Mouse (Mus musculus): ENCODE results near the gene Pla2g4d.
"Not testable (repeated sequence)": the region's sequence is repeated elsewhere in the genome, so short reads cannot be mapped to it uniquely, and the experiment has no call there.

The Pla2g4d gene

DNA sequence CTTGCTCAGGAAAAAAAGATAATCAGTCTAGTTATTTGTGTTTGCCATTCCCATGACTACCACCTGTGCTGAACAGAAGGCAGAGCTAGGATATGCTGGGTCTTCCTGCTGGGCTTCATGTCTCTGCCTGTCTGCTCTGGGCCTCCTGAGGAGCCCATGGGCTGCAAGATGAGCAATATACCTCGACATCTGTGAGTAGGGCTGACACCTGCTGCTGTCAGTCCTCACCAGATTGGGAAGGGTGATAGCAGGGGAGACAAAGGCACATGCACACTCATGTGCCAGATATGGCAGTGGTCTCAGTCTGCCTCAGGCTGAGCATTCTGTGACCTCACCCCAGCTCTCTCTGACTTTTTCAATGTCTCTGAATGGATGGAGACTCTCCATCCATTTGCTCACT lies 26.1 kb downstream of the Pla2g4d start:
- DNase-seq (ENCODE audit: low read depth in 2 of 2, low spot score in 2 of 2) = no peak

DNA sequence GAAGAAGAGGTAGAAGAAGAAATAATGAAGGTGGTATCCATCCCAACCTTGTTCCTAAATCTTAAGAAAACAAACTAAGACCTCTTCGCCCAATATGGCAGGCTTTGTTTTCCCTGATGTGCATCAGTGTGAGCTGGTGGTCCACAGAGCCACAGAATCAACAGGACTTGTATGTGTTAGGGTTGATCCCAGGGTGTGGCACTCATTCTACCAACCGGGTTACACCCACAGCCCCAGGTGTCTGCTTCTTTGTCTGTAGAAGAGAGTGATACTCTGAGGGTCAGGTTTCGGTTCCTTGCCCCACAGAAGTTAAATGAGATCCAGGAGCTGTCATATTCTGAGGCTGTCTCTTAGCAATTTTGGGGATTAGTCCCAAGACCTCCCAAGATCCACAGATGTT lies 27.7 kb downstream of the Pla2g4d start:
- no peak for DNase-seq (ENCODE audit: low read depth in 2 of 2, low spot score in 2 of 2)

DNA sequence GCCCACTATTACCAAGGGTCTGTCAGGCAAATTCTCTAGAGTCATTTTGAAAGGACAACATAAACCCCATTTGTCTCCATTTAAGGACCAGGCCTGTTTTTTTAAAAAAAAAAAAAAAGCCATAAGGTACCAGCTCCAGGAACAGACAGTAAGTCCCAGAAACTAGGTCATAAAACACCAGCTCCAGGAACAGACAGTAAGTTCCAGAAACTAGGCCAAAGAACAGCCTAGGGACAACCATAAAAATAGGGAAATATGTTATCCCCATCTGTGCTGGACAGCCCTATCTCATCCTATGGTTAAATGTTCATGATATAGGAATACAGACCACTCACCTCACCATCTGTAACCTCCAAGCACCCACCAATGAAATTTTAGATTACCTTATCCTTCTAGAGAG lies 32.7 kb downstream of the Pla2g4d start:
- DNase-seq (ENCODE audit: low read depth in 2 of 2, low spot score in 2 of 2) = no peak

DNA sequence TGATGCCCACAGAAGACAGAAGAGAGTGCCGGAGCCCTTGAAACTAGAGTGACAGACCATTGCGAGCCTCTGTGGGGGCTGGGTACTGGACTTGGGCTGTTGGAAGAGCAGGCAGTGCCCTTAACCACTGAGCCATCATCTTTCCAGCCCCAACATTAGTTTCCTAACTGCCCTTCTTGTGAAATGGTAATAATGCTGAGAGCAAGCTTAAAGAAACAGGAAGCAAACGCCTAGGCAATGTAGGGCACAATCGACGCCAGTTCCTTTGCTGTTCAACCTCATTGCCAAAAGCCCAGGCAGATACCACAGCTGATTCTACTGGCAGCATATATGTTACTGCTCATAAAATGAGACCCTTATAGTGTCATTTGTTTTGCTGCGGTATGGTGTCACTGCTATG lies 36.4 kb downstream of the Pla2g4d start:
- no peak for DNase-seq (ENCODE audit: low read depth in 2 of 2, low spot score in 2 of 2)

DNA sequence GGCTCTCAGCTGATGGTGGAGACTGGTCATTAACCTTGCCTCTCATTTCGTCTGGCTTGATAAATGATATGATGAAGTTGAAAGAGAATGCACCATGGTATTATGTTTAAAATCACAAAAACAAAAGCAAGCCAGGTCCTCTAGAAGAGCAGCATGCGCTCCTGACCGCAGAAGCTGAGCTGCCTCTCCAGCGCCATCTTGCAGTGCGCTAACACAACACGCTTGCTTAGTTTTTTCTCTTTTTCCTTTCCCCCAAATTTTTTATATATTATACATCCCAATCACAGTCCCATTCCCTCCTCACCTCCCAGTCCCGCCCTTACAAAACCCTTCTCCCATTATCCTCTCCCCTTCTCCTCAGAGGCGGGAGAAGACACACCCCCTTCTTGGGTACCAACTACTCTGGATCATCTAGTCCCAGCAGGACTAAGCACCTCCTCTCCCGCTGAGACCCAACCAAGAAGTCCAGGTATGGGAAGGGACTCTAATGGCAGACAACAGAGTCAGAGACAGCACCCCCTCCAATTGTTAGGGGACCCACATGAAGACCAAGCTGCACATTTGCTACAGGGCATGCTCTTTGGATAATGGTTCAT lies 43.5 kb downstream of the Pla2g4d start:
- DNase-seq (ENCODE audit: low read depth in 2 of 2, low spot score in 2 of 2) = no peak

DNA sequence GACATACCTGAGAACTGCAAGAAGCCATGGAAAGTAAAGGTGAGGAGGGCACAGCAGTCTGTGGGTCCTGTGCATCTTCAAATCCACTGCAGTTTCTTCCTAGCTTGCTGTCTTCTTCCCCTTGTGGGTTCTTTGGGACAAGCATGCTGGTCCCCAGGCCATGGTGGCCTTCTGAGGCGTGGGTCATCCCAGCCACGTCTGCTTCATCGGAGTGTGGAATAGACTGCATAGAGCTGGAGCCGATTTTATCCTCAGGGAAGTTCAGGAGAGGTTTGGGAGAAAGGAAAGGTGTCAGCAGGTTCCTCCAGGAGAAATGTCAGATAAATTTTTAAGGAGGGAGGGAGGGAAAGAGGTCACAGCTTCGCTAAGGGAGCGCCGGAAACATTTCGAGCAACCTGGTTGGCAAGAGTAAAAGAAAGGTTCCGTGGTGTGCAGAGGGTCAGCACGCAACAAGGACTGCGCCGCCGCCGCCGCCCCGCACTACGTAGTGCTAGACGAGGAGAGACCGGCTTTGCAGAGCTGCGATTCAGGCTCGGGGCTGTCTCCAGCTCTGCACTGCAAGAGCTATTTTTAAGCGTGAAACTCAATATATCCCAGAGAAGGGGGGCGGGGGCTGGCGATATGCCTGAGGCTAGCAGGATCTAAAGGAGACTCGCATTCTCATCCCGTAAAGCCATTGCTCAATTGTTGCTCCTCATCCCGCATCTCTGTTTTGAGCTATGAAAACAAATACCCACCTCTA lies 44.1 kb downstream of the Pla2g4d start, which contains the start of gene Pla2g4e:
TSS of gene Pla2g4e (minus strand) at position 657 of the 742 bp plus-strand sequence.
- DNase-seq (ENCODE audit: low read depth in 2 of 2, low spot score in 2 of 2) = no peak

DNA sequence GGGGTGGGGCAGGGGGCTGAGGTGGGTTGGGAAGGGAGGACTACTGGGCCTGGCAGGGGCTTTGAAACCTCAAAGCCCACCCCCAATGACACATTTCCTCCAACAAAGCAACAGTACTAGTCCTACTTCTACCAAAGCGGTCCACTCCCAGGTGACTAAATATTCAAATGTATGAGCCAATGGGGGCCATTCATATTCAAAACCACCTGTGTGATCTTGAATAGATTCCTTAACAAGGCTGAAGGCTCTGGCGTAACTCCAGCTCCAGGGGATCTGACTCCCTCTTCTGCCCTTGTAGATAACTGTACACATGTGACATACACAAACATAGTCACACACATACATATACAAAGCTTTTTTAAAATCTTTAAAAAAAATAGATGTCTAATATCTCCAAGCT lies 45.0 kb downstream of the Pla2g4d start:
- no peak for DNase-seq (ENCODE audit: low read depth in 2 of 2, low spot score in 2 of 2)

DNA sequence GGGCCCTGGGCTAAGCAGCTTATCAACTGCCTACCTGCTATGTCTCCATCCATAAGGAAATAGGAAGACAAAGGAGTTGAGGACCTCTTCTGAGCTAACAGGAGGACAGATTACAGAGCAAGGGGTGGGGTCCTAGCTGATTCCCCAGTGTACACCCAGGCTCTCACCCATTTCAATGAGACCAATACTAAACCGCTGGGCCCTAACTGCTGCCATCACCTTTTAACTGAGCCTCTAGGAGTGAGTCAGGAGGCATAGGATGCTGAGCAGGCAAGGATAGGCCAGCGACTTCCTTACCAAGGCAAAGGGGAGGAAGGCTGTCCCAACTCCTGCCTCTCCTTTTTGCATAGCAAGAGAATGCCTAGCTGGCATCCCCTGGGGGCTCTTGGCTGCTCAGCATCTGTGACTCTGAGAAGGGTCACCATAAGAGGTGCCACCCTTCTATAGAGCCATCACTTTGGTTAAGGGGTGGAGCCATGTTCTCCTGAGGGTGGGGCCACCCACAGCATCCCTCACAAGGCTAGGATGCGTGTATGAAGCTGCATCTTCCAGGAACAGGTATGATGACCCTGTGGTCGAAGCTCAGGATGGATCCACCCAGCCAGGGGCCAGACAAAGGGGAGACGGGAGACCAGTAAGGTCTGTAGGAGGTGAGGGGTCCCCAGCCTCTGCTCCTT lies 46.1 kb downstream of the Pla2g4d start:
- no peak for DNase-seq (ENCODE audit: low read depth in 2 of 2, low spot score in 2 of 2)

DNA sequence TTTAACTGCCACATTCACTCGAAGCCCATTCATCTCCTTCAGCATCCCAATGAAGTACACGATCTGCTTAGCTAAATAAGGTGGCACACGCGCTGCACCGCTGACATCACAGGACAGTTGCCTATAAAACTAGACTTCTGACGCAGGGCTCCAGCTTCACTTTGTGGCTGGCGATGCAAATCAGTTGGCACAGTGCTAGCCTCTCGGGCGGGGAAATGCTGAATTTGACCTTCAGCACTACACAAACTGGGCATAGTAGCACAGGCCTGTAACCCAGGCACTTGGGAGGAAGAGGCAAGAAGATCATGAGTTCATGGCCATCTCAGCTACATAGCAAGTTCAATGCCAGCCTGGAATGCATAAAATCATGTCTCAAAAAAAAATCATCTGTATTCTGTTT lies 50.3 kb downstream of the Pla2g4d start:
- DNase-seq (ENCODE audit: low read depth in 2 of 2, low spot score in 2 of 2) = not testable (repeated sequence)

DNA sequence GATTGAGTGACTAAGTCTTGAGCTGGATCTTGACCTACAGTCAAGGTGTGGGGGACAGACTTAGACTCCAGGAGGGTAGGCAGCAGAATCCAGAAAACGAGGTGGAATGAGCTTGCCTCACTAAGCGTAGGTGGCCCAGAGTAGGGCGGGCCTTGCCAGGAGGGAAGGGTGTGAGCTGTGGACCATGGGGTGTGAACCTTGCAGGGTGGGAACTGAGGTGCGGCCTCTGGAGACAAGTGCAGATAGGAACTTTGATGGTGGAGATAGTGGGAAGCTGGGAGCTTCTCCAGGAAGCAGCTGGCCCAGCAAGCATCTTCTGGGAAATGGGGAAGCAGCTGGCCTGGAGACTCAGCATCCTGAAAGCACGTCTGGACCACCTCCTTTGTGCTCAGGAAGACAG lies 51.2 kb downstream of the Pla2g4d start:
- no peak for DNase-seq (ENCODE audit: low read depth in 2 of 2, low spot score in 2 of 2)

DNA sequence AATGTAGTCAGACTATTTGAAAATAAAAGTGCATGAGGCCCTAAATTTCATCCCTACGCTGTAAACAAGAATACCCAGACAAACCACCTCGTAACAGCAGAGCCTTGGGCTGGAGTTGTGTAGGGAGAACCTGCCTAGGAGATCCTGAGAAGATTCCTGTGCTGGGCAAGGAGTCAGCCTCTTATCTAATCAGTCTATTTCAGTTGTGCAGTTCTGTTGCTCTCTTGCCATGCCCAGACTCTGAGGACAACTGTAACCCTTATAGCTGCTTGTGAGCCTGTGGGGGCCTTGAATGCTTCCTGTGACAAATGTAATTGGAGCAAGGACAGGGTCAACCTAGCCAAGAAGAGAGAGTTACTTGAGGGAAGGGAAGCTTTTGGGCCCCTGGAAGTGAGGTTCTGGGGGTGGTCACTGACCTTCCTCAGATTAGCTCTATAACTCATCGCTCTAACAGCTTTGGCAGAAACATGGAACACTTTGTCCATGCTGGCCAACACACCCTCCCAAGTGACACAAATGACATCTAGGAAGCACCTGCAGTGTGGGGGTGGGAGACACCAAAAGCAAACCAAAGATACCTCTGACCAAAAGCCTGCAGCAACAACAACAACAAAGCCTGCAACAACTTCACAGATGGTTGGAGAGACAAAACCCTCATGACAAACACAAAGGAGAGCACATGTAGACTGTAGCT lies 52.9 kb downstream of the Pla2g4d start:
- DNase-seq (ENCODE audit: low read depth in 2 of 2, low spot score in 2 of 2) = no peak

DNA sequence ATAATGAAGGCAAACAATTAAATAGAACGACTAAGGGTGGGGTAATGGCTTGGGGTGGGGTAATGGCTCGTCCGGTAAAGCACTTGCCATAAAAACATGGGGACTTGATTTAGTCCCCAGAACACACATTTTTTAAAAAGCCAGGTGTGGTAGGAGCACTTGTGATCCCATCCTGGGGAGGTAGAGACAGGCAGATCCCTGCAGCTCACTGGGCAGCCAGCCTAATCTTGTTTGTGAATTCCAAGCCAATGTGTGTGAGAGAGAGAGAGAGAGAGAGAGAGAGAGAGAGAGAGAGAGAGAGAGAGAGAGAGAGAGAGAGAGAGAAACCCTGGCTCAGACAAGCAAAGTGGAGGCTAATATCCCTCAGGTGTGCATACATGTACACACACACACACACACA lies 53.6 kb downstream of the Pla2g4d start:
- no peak for DNase-seq (ENCODE audit: low read depth in 2 of 2, low spot score in 2 of 2)

DNA sequence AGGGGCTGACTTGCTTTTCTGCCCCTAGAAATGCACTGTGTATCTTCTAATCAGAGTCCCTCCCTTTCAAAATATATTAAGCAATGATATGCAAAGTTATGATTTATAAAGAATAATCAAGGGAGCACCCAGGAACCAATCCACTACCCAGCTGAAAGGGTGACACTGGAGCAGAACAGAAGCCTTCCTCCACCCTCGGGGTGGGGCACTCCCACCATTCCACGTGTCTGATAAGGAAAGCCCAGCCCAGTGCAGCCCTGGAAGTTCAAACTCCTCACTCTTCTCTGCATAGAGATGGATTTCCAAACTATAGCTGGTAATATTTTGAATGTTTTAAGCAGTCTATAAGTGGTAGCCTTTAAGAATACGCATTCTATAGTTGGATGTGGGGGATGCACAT lies 57.4 kb downstream of the Pla2g4d start:
- DNase-seq (ENCODE audit: low read depth in 2 of 2, low spot score in 2 of 2) = no peak
